Mouse (Mus musculus) activated CD4-positive, CD25-positive, alpha-beta regulatory T cell, adult 4 months (primary cell): ENCODE measurements at regions not wholly inside any gene's neighbourhood (a gene's known extent, or its start where the extent isn't known, plus 50 kb on each side); places are given as distances from the start of the nearest gene placed in this dataset.

Experiments used
- ATAC-seq: one replicate; pipeline ENCODE4 v1.8.0; 2017

- ATAC-seq = no peak
Observed at GRCm38 (mm10) chr15:85675126-85675525, 59.7 kb upstream of the Ppara start.

- ATAC-seq = no peak
Observed at GRCm38 (mm10) chr15:85675736-85676135, 59.0 kb upstream of the Ppara start.

- ATAC-seq = no peak
Observed at GRCm38 (mm10) chr15:85676156-85676555, 58.6 kb upstream of the Ppara start.

- no peak for ATAC-seq
Observed at GRCm38 (mm10) chr15:85676871-85677270, 57.9 kb upstream of the Ppara start.

- ATAC-seq = no peak
Observed at GRCm38 (mm10) chr15:85677381-85677780, 57.4 kb upstream of the Ppara start.

- ATAC-seq = no peak
Observed at GRCm38 (mm10) chr15:85677855-85678254, 56.9 kb upstream of the Ppara start.

- ATAC-seq = no peak
Observed at GRCm38 (mm10) chr15:85678351-85678895, 56.4 kb upstream of the Ppara start.

DNA sequence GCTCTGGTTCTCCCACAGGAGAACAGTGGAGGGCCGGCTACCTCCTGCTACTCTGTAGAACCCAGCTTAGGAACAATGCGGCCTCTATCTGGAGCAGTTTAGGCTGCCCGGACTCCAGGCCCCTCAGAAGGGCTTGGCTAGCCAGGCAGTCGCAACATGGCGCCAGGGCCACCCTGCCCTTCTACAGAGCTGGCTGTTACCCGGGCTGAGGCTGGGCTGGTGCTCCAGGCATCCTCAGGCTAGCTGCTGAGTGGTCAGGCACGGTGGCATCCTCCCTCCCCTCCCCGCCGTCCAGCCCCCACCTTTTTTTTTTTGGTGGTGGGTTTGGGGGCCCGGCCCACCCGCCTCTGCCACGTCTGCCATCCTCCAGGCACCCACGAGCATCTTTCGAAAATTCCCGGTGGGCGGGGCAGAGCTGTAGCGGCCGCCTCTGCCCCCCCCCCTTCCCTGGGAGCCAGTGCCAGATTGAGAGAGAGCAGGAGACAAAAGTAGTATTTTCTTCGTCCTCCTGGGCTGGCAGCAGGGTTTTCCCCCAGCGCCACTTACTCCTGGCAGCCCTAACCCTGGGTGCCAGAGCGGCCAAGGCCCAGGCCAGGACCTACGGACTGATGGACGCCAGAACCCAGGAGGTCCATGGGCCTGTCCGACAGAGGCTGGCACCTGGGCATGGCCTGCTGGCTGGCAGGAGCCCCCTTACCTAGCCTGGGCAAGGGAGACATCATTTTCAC lies 55.6 kb upstream of the Ppara start:
- no peak for ATAC-seq

DNA sequence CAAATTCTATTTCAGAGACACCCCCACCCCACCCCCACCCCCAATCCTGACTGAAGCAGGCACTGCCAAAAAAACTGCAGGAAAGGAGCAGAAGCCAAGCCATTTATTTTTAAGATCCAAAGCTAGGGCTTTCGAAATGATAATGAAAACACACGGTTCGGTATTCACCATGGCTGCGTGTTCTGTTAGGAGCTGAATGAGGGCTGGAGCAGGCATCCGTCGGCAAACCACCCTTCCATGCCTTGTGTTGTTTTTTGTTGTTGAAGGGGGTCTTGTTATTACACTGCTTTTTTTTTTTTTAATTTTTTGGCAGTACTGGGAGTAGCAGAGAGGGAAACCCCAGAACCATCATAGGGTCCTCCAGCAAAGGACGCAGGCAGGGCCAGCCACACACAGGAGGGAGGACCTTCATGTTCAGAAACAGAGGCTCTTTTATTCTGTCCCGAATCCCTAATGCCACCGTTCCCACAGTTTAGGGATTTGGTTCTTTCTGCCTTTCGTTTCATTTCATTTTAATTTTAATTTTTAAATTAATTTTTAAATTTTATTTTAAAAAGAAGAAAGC lies 54.8 kb upstream of the Ppara start:
- no peak for ATAC-seq

DNA sequence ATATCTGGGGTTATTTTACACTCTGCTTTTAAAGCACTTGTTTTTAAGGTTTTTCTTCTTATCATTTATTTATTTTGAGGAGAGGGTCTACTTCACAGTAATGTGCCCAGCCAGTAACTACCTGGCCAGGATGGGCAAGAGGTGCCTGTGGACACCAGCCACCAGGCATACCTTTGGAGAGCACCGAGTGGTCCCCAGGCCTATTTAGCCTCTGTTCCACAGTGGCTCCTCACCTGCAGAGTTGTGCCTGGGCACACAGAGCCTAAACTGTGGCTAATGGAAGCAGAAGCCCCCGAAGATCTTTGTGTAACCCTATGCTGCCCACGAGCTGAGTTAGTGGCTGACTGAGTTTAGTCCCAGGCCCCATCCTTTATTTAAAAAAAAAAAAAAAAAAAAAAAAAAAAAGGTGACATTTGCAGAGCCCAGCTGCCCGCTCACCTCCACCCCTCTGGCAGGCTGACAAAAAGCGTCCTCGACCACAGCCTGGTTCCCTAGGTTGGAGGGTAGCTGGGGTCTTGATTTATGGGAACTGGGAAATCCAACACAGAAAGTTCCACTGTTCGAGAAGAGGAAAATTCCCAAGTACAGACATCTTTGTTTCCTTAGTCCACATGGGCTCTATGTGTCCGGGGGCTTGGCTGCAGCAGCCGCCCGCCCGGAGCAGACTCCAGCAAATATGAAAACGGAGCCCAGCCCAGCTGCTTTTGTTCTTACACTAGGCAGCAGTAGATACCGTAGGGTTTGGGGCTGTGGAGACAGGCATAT lies 54.1 kb upstream of the Ppara start:
- ATAC-seq = no peak

DNA sequence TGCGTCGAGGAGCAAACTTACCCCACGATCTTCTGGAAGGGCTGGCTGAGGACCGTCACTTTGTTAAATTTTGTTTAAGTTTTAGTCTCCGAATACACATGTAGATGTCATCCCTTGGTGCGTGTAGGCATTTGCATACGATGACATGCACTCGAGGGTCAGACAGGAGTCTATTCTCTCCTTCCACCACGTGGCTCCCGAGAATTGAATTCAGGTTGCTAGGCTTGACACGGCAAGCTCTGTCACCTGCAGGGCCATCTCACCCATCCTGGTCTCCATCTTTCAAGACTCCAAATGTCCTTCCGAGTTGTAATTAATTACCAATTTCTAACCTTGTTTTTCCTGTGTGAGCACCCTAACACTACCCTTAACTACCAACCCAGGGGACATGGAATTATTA lies 52.7 kb upstream of the Ppara start:
- no peak for ATAC-seq

GRCm38 (mm10) chr15:85682780-85683179 lies 52.0 kb upstream of the Ppara start:
- ATAC-seq = no peak

DNA sequence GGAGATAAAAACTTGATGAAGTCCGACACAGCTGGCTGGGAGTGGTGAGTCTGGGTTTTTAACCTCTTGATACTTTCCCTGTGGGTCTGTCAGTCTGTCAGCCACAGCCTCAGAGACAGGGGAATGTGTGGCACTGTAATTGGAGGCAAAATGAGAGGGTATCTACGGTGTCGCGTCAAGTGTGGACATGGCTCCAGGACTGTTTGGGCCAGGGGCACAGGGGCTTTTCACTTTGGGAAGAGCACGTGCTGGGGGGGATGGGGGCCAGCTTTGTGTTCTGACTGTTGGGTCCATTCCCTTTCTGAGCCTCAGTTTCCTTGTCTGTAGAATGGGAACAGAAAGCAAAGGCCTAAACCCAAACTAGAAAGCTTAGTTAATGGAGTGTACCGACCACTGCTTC lies 51.5 kb upstream of the Ppara start:
- no peak for ATAC-seq

DNA sequence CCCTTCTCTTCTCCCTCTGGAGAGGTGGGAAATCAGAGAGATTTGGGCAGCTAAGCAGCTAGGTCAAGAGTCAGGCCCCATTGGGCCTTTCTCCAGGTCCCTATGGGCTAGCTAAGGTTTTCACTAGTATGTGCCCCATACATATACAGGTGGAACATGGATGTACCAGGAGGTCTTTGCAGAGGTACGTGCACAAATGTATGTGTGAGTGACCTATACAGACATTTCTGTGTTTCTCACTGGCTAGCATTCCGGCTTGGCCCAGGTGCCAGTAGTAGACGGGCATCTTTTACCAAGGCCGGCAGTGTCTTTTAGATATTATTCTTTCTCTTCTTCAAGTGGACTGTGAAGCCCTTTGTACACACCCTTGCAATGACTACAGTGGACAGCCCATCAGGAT lies 51.1 kb upstream of the Ppara start:
- no peak for ATAC-seq

DNA sequence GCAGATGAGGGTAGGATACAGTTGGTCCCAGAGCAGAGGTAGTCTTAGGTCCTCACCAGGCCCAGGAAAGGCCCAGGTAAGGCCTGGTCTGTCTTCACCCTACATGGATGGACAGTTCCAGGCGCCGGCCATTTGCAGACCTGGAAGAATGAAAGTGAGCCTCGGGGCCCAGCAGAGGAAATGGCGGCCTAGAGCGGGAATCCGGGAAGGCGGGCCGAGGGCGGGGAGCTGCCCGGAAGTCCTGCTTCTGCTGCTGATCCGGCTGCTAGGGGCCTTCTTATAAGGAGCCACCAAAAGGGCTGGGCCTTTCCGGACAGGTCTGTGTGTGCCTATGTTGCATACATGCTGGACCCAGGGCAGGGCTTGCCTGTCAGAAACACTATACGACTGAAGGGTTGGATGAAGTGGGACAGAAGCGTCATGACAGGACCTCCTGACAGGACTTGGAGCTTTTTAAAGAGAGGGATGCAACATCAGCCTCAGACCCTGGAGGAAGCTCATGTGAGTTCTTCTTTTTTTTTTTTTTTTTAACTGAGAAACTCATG lies 50.5 kb upstream of the Ppara start:
- no peak for ATAC-seq

GRCm38 (mm10) chr15:85684875-85685274 lies 49.9 kb upstream of the Ppara start:
- ATAC-seq = no peak
